Mouse (Mus musculus) CH12.LX (cell line): ENCODE results near the gene Gm49337.

Experiments
- CTCF ChIP-seq, 2 experiments: IDR thresholded peaks in 1 of 2; conservative IDR thresholded peaks in 1 of 2; 2 replicates each; pipeline ENCODE4 v1.5.1; 2011 to 2012; ENCODE audit warnings: low read depth in 2 of 2, low read length in 2 of 2, improper control_type of control experiment in 1 of 2, inconsistent platforms in 1 of 2, mild to moderate bottlenecking in 1 of 2, moderate library complexity in 1 of 2
- E2F4 ChIP-seq: IDR thresholded peaks from 2 replicates; pipeline ENCODE4 v1.6.1; 2011; ENCODE audit warnings: low read depth, low read length, improper control_type of control experiment; ENCODE audit not compliant: insufficient replicate concordance
- ELF1 ChIP-seq: IDR thresholded peaks from 2 replicates; pipeline ENCODE4 v1.6.1; 2014; ENCODE audit warnings: low read depth, mild to moderate bottlenecking, inconsistent platforms, low read length, improper control_type of control experiment
- GABPA ChIP-seq: IDR thresholded peaks from 2 replicates; pipeline ENCODE4 v1.6.1; 2012; ENCODE audit warnings: low read depth, low read length, improper control_type of control experiment, inconsistent platforms; ENCODE audit not compliant: insufficient replicate concordance
- POLR2A ChIP-seq: IDR thresholded peaks from 2 replicates; pipeline ENCODE4 v1.6.1; 2011; ENCODE audit warnings: low read depth, mild to moderate bottlenecking, improper control_type of control experiment, low read length
- RAD21 ChIP-seq: IDR thresholded peaks from 2 replicates; pipeline ENCODE4 v1.6.1; 2011; ENCODE audit warnings: low read depth, mild to moderate bottlenecking, low read length, improper control_type of control experiment, moderate library complexity
- ZNF384 ChIP-seq: IDR thresholded peaks from 2 replicates; pipeline ENCODE4 v1.6.1; 2012; ENCODE audit warnings: low read depth, low read length, improper control_type of control experiment, inconsistent platforms

DNA sequence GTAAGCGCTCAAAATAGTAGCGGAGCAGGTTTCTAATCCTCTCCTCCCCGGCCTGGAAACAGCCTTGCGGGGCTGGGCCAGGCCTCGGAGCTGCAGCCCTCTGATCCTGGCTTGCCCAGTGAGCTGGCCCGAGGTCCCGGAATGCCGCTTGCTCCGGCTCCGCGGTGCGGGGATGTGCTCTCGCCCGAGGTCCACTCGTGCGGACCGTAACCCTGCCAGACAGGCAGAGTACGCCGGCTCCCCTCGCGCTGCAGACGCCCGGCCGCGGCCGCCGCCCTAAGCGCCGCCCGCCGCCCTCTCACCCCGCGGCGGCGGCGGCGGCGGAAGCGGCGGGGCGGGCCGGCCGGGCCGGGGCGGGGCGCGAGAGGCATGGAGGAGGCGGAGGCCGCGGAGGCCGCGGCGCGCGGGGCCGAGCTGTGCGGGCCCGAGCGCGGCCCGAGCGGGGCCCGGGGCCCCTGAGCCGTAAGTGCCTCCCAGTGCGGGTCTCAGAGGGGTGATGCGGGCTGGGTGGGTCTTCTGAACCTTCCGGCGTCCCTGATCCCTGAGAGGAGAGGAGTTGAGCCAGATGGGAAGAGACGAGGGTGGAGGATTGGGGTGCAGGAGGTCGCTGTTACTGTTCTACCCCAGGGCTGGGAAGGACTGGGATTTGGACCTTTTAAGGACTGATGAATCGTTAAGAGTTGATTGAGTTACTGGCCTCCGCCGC, 22.9 kb upstream of the Gm49337 start:
- TF ChIP-seq E2F4 (no peak), ZNF384 (no peak), POLR2A (peak; percentile 92), RAD21 (no peak), GABPA (no peak), ELF1 (no peak), CTCF (conservative IDR thresholded peaks at IDR 0.05 in 1 of 2, IDR thresholded peaks at IDR 0.05 in 1 of 2; ENCODE audit: low read depth in 2 of 2, low read length in 2 of 2) (no peak)
